Mouse (Mus musculus): Measurements from ENCODE around the gene Gm49395. TPM values are rescaled to one million over a fixed set of nuclear protein-coding genes. Genes with fewer than 3 reads are reported as not detected.
A peak's percentile ranks its signal among the peaks of the same experiment; 100 is the strongest.

The Gm49395 gene
- polyA plus RNA-seq, 1 experiment from 2014 or later: 2.9 TPM

DNA sequence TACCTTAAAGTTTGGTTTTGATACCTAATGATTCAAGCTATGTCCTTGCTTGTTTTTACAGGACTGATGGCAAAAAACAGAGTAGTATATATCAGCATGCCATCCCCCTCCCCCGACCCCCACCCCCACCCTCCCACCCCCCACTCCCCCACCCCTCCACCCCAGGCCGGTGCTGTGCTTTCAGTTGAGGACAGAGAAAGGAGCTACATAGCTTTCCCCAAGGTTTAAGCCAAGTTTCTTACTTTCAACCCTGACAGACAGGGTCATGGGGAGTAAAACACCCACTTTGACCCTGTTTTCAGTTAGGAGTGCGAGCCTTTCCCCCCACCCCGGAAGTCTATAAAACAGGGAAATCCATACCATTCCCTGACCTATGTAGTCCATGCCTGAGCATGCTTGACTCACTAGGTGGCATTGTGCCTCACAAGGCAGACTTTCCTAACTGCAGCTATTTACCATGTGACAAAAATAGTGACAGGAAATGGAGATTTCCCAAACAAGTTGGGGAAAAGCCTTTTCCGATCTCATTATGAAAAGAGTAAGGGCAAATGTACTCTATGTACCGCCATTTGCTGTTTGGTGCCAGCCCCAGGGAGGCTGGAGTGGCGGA lies 98.2 kb downstream of the Gm49395 start:
- Histone ChIP-seq H3K27ac (replicated peaks) (no peak overlapping the region), H3K36me3 (no peaks in the 10 kb centered on the region), H3K9ac (no peak overlapping the region), H3K9me3 (no peaks in the 10 kb centered on the region), H3K4me1 (replicated peaks) (peaks cover 4% of the 10 kb centered on the region; the same call in 1 of the 2 replicates), H3K4me3 (no peak overlapping the region), H3K4me2 (no peak overlapping the region), H3K27me3 (no peaks in the 10 kb centered on the region)
- 50% methylated on average over 7 of the region's 7 CpGs for WGBS
- no peak for ATAC-seq (ENCODE audit: low FRiP score, low read depth)

DNA sequence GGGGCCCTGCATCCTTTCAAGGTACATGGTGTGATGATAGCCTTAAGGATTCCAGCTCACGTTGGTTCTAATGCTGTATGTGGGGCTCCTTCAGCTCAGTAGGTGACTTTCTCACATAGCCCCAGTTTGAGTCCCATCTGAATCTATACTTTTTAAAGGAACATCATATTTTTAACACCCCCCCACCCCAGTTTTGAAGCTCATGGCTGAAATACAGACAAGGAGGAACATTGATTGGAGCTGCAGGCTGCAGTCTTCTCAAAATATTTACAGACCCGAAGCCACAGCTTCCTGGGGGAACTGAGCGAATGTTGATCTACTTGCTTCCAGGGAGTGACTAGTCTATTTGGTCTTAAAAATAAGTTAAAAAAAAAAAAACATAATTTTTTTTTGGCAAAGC lies 98.9 kb downstream of the Gm49395 start:
- Histone ChIP-seq H3K4me1 (replicated peaks) (peaks cover 4% of the 10 kb centered on the region; the same call in 1 of the 2 replicates), H3K4me3 (no peak overlapping the region), H3K27ac (replicated peaks) (no peak overlapping the region), H3K9ac (no peak overlapping the region), H3K9me3 (no peaks in the 10 kb centered on the region), H3K4me2 (no peak overlapping the region), H3K27me3 (no peaks in the 10 kb centered on the region), H3K36me3 (no peaks in the 10 kb centered on the region)
- no peak for ATAC-seq (ENCODE audit: low FRiP score, low read depth)
- 86% methylated on average over 3 of the region's 3 CpGs for WGBS

- Histone ChIP-seq H3K4me3 (no peak overlapping the region), H3K9ac (no peak overlapping the region), H3K27ac (replicated peaks) (no peak overlapping the region), H3K27me3 (no peaks in the 10 kb centered on the region), H3K9me3 (no peaks in the 10 kb centered on the region), H3K4me2 (no peak overlapping the region), H3K36me3 (no peaks in the 10 kb centered on the region), H3K4me1 (replicated peaks) (peaks cover 4% of the 10 kb centered on the region; the same call in 1 of the 2 replicates)
- WGBS: 92% methylated on average over 5 of the region's 5 CpGs
- no peak for ATAC-seq (ENCODE audit: low FRiP score, low read depth)
Observed at GRCm38 (mm10) chr13:115002155-115002554, 99.6 kb downstream of the Gm49395 start.

GRCm38 (mm10) chr13:114999582-114999981 lies 102.1 kb downstream of the Gm49395 start:
- no peaks in the 10 kb centered on the region for H3K36me3 ChIP-seq
- no peaks in the 10 kb centered on the region for H3K9me3 ChIP-seq
- no peak overlapping the region for H3K9ac ChIP-seq
- no peaks in the 10 kb centered on the region for H3K27me3 ChIP-seq
- ATAC-seq (ENCODE audit: low FRiP score, low read depth): no peak
- no peak overlapping the region for H3K4me3 ChIP-seq
- H3K4me1 ChIP-seq (replicated peaks): no peaks in the 10 kb centered on the region
- 91% methylated on average over 4 of the region's 4 CpGs for WGBS
- no peak overlapping the region for H3K4me2 ChIP-seq
- no peak overlapping the region for H3K27ac ChIP-seq (replicated peaks)

GRCm38 (mm10) chr13:114998100-114998499 lies 103.6 kb downstream of the Gm49395 start:
- Histone ChIP-seq H3K9me3 (no peaks in the 10 kb centered on the region), H3K36me3 (no peaks in the 10 kb centered on the region), H3K27me3 (no peaks in the 10 kb centered on the region), H3K9ac (no peak overlapping the region), H3K4me3 (no peak overlapping the region), H3K4me2 (no peak overlapping the region), H3K4me1 (replicated peaks) (no peaks in the 10 kb centered on the region; the same call in 1 of the 2 replicates), H3K27ac (replicated peaks) (no peak overlapping the region)
- WGBS: 91% methylated on average over 10 of the region's 10 CpGs
- ATAC-seq (ENCODE audit: low FRiP score, low read depth): no peak

DNA sequence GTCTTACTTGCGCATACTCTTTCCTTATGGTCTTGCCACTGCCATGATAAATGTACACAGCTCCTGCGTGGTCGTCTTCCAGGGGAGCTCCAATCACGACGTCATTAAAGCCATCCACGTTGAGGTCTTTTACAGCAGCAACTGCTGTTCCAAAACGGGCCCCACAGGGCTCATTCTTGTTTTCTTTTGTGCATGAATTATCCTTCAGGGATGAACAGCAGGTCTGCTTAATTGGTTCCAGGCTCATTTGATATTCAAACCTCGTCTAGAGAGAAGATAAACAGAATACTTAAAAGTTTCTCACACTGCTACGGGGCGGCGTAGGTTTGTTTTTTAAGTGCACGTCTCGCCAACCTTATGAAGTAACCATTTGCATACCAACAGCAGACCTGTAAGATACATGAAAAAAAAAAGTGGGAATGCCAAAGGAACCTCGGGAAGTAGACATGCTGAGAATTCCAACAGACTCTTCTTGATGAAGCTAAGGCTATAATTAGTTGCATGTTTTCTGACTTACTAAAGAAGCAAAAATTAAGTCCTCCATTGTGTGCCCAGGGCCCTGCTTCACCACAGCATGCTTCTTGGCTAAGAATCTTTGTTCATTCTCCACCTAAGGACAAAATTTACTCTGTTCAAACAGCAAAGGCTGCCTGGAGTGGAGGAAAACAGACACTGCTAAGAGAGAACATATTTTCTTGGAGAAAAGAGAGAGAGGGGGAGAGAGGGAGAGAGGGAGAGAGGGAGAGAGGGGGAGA lies 109.3 kb downstream of the Gm49395 start:
- WGBS: 20% methylated on average over 14 of the region's 14 CpGs
- 0 out of 2 replicates have a peak overlapping the region, but pooled peaks have one; percentile 53 for H3K27ac ChIP-seq (replicated peaks)

DNA sequence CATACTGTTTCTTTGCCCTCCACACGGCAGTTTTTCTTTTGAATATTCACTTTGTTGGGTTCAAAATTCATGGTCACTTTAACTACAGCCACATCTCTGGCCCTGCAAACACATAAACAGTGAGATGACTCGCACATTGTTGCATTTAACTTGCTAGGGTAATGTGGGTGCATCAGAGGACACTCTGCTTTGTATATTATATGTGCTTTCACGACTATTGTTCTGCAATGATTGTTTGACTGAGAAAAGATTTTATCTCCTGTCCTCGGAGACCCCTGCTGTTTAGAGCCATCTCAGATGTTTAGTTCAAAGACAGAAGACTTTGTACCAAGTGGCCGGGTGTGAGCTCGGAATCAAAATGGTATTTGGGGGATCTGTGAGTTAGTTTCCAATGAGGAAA lies 114.1 kb downstream of the Gm49395 start:
- 60% methylated on average over 6 of the region's 6 CpGs for WGBS
- no peaks in the 10 kb centered on the region for H3K9me3 ChIP-seq
- no peak overlapping the region for H3K9ac ChIP-seq
- H3K36me3 ChIP-seq: no peaks in the 10 kb centered on the region
- no peak overlapping the region for H3K27ac ChIP-seq (replicated peaks)
- H3K4me1 ChIP-seq (replicated peaks): peaks cover 7% of the 10 kb centered on the region; the same call in 1 of the 2 replicates
- no peak for ATAC-seq (ENCODE audit: low FRiP score, low read depth)
- no peak overlapping the region for H3K4me2 ChIP-seq
- H3K4me3 ChIP-seq: no peak overlapping the region
- no peaks in the 10 kb centered on the region for H3K27me3 ChIP-seq

More for the DNA sequence above, 109.3 kb downstream of the Gm49395 start:
- Histone ChIP-seq H3K9ac (no peak overlapping the region), H3K36me3 (no peaks in the 10 kb centered on the region), H3K4me1 (replicated peaks) (peaks cover 8% of the 10 kb centered on the region), H3K27me3 (no peaks in the 10 kb centered on the region), H3K4me2 (peak overlapping the region; percentile 37), H3K4me3 (no peak overlapping the region), H3K9me3 (no peaks in the 10 kb centered on the region)
- ATAC-seq (ENCODE audit: low FRiP score, low read depth): peak; percentile 90

- no peak for ATAC-seq (ENCODE audit: low FRiP score, low read depth)
- no peaks in the 10 kb centered on the region for H3K9me3 ChIP-seq
- no peaks in the 10 kb centered on the region for H3K36me3 ChIP-seq
- H3K4me1 ChIP-seq (replicated peaks): peaks cover 2% of the 10 kb centered on the region; the same call in 1 of the 2 replicates
- no peaks in the 10 kb centered on the region for H3K27me3 ChIP-seq
- WGBS: 58% methylated on average over 2 of the region's 2 CpGs
- no peak overlapping the region for H3K4me3 ChIP-seq
- H3K9ac ChIP-seq: no peak overlapping the region
- no peak overlapping the region for H3K27ac ChIP-seq (replicated peaks)
- H3K4me2 ChIP-seq: no peak overlapping the region
Observed at GRCm38 (mm10) chr13:114987161-114987560, 114.6 kb downstream of the Gm49395 start.

Other genes starting within 250 kb of the Gm49395 start
- 1.6 and 2.1 TPM in 2 replicates for gene Itga2, start 169.8 kb downstream of the Gm49395 start, polyA plus RNA-seq (2015; fragmentation: Nextera tagmentation; extraction: Ambion mirVana)
- 4.7 and 5.2 TPM in 2 replicates for gene Pelo, start 11.7 kb downstream of the Gm49395 start, polyA plus RNA-seq (2015; fragmentation: Nextera tagmentation; extraction: Ambion mirVana)
- gene Itga1, start within 50 bp of the Gm49395 start, polyA plus RNA-seq (2015; fragmentation: Nextera tagmentation; extraction: Ambion mirVana): 6.3 and 7.3 TPM in 2 replicates